Mouse (Mus musculus): ENCODE results near the gene Xylb. TPM values are rescaled to one million over a fixed set of nuclear protein-coding genes. Genes with fewer than 3 reads are reported as not detected.

The Xylb gene
- polyA plus RNA-seq, 1 experiment = 5.5 TPM

DNA sequence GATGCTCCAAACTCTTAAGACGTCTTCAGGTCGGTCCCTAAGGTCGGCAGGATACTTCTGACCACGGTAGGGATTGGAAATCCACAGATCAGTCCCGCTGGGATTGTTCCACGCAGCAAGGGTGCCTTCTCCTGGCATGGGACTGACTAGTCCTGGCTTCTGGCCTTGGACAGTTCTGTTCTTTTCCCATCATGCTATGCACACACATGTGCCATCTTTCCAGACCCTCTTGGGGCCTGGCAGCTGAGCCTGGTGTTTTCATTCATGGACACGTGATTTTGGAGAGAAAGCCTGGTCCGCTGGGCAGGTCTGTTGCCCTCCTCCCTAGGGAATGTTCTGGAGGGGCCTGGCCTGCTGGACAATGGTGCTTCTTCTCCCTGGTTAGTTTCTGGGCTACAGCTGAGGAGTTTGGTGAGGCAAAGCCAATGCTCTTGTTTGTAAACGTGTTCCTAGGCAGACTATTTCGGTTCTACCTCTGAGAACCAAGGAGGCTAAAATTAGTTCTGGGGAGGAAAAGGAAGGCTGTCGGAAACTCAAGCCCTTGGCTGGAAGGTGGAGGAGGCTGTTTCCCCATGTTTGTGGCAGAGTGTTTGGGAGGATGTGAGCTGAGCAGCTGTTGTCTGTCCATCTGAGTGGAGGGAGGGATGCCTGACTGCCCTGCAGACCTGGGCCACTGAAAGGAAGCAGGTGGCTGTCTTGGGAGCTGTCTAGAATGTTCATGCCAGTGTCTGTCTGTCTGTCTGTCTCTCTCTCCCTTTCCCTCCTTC, 51.9 kb downstream of the Xylb start:
- H3K4me3 ChIP-seq (ENCODE audit: insufficient read depth, low read length) = no peak overlapping the region
- TF ChIP-seq POLR2A (IDR thresholded peaks at IDR 0.05; ENCODE audit: borderline replicate concordance, low read depth, low read length) (no peak), CTCF (IDR thresholded peaks at IDR 0.05; ENCODE audit: low read depth, low read length) (no peak)
- H3K27ac ChIP-seq (ENCODE audit: insufficient read depth, low read depth, low read length) = no peak overlapping the region
- peaks cover 2% of the 10 kb centered on the region; the same call in 1 of the 2 replicates for H3K4me1 ChIP-seq (ENCODE audit: control insufficient read depth, insufficient read depth, low read length)

DNA sequence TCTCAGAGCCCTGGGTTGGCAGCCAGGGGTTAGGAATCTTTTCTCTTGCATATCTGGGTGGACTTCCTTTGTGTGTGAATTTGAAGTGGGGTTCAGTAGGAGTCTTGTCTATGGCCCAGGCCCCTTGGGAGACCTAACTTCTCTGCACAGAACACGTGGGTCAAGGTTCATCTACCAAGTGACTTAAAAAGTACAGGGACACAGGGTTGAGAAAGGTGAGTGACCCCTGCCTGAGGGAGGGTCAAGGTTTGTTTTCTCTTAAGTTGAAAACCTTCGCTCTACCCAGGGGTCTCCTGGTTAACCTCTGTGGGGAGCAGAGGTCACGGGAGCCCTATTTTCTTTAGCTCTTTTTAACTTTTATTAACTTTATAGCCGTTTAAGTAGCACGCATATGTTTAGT, 52.7 kb downstream of the Xylb start:
- TF ChIP-seq CTCF (IDR thresholded peaks at IDR 0.05; ENCODE audit: low read depth, low read length) = no peak
- TF ChIP-seq POLR2A (IDR thresholded peaks at IDR 0.05; ENCODE audit: borderline replicate concordance, low read depth, low read length) = no peak
- no peaks in the 10 kb centered on the region for H3K4me1 ChIP-seq (ENCODE audit: control insufficient read depth, insufficient read depth, low read length)
- H3K27ac ChIP-seq (ENCODE audit: insufficient read depth, low read depth, low read length) = no peak overlapping the region
- H3K4me3 ChIP-seq (ENCODE audit: insufficient read depth, low read length) = no peak overlapping the region

DNA sequence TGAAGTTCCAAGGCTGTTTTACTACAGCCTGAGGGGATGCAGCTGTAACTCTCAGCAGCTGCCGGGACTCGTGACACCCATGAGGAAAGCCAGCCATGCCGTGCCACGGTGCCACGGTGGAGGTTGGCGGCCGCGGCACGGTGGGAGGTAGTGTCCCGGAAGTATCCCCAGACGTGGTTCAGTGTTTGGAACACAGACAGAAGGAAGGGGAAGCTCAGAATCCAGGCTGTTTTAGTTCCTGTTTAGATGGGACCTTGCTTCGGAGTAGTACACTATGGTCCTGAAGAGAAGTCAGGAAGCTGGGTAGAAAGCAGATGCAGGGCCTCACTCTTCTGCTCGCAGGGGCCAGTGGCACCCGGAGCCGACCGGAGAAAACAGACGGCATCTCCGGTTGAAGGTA, 60.8 kb downstream of the Xylb start:
- Histone ChIP-seq H3K4me3 (ENCODE audit: insufficient read depth, low read length) (peak overlapping the region; percentile 21), H3K4me1 (ENCODE audit: control insufficient read depth, insufficient read depth, low read length) (peaks cover 20% of the 10 kb centered on the region), H3K27ac (ENCODE audit: insufficient read depth, low read depth, low read length) (peak overlapping the region; percentile 84)
- TF ChIP-seq CTCF (IDR thresholded peaks at IDR 0.05; ENCODE audit: low read depth, low read length) (no peak), POLR2A (IDR thresholded peaks at IDR 0.05; ENCODE audit: borderline replicate concordance, low read depth, low read length) (no peak)

DNA sequence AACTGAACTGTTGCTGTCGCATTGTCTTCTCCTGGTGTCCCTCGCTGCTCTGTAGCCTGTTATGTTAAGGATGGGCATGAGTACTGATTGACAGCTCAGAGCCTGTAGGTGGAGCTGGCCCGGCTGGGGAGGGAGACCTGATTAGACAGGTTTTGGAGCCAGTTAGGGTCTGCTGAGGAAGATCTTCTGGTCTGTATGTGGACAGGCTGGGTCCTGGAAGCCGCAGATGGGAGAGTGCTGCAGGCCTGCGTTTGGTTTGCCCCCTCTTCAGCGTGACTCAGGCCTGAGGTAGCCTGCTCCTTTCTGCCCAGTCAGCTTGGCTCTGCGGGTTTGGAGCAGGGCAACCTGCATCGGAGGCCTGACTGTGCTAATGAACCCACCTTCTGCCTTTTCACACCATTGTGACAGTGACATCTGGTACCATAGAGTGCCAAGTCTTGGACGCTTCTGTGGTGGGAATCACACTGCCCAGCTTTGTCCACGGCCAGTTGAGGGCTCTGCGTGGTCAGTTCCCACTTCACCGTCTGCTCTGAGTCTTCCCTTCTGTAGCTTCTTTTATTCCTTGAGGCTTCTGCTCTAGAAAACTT, 62.8 kb downstream of the Xylb start:
- H3K27ac ChIP-seq (ENCODE audit: insufficient read depth, low read depth, low read length) = no peak overlapping the region
- no peak overlapping the region for H3K4me3 ChIP-seq (ENCODE audit: insufficient read depth, low read length)
- peaks cover 31% of the 10 kb centered on the region for H3K4me1 ChIP-seq (ENCODE audit: control insufficient read depth, insufficient read depth, low read length)
- TF ChIP-seq CTCF (IDR thresholded peaks at IDR 0.05; ENCODE audit: low read depth, low read length) = no peak
- TF ChIP-seq POLR2A (IDR thresholded peaks at IDR 0.05; ENCODE audit: borderline replicate concordance, low read depth, low read length) = no peak

DNA sequence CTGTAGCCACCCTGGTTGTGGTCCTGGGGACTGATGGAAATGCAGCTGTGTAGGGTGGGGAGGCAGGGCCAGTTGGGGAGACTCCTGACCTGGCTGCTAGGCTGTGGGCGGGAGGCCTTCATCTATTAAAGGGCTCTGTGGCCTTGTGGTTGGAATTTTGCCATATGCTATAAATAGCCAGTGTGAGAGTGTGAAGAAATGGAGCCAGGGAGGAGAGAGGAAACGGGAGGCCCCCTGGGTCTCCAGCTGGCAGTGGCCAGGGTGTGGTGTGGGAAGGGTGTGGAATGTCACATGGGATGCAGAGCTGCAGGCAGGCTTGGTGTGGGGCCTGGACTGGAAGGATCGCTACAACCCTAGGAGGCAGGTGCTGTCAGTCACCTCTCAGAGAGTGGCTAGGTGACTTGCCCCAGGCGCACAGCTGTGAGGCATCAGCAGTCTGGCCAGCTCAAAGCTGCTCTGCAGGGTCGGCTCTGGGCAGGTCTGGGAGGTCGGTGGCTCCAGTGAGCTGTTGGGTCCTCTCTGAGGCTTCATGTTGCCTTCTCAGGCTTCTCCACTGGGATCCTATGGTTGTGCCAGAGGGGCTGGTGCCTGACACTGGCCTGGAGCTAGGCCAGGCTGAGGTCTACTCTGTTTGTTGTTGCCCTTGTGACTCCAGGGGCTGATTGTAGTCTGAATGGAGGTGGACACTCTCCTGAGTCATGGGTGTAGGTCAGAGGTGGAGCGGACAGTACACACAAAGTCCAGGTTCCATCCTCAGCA, 68.2 kb downstream of the Xylb start:
- TF ChIP-seq CTCF (IDR thresholded peaks at IDR 0.05; ENCODE audit: low read depth, low read length) (no peak), POLR2A (IDR thresholded peaks at IDR 0.05; ENCODE audit: borderline replicate concordance, low read depth, low read length) (no peak)
- Histone ChIP-seq H3K27ac (ENCODE audit: insufficient read depth, low read depth, low read length) (peak overlapping the region; percentile 21), H3K4me1 (ENCODE audit: control insufficient read depth, insufficient read depth, low read length) (peaks cover 28% of the 10 kb centered on the region), H3K4me3 (ENCODE audit: insufficient read depth, low read length) (no peak overlapping the region)

DNA sequence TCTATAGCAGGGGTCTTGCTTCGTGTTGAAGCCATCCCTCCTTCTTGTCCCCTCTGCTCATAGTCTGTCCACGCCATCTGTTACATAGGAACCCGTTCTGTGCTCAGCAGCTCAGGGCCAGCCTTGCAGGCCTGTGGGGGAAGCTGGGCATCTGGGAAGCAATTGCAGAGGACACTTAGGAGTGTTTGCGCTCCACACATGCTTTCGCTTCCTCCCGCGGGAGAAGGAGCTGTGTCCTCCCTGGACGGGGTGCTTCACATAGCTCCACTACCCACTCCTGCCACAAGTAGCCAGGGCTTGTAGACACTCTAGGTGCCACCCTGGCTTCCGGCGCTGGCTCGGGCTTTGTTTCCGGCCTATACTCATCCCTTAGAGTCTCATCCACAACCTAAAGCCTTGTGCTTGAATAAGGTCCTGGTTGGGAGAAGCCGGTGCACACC, 68.8 kb downstream of the Xylb start:
- Histone ChIP-seq H3K27ac (ENCODE audit: insufficient read depth, low read depth, low read length) (peak overlapping the region; percentile 21), H3K4me1 (ENCODE audit: control insufficient read depth, insufficient read depth, low read length) (peaks cover 28% of the 10 kb centered on the region)
- no peak for TF ChIP-seq CTCF (IDR thresholded peaks at IDR 0.05; ENCODE audit: low read depth, low read length)
- no peak for TF ChIP-seq POLR2A (IDR thresholded peaks at IDR 0.05; ENCODE audit: borderline replicate concordance, low read depth, low read length)

DNA sequence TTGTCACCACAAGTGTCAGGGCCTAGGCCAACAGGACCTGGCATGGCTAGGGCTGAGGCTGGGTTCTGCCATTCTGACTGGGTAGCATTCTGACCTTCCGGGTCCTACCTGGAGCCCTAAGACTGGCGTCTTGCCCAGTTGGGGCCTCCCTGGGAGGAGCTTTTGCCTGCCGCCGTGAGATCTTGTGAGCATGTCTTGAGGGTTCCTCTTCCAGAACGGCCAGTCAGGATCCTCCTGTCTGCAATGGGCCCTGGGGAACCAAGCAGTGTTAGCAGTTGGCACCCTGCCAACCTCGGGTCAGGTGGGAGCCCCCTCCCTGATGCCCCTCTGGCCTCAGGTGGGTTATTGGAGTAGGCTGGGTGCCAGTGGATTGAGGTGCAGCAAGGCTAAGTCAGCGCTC, 69.3 kb downstream of the Xylb start:
- no peak overlapping the region for H3K4me3 ChIP-seq (ENCODE audit: insufficient read depth, low read length)
- H3K4me1 ChIP-seq (ENCODE audit: control insufficient read depth, insufficient read depth, low read length) = peaks cover 28% of the 10 kb centered on the region
- TF ChIP-seq CTCF (IDR thresholded peaks at IDR 0.05; ENCODE audit: low read depth, low read length) = no peak
- TF ChIP-seq POLR2A (IDR thresholded peaks at IDR 0.05; ENCODE audit: borderline replicate concordance, low read depth, low read length) = no peak
- H3K27ac ChIP-seq (ENCODE audit: insufficient read depth, low read depth, low read length) = no peak overlapping the region

More for the DNA sequence above, 68.8 kb downstream of the Xylb start:
- no peak overlapping the region for H3K4me3 ChIP-seq (ENCODE audit: insufficient read depth, low read length)

DNA sequence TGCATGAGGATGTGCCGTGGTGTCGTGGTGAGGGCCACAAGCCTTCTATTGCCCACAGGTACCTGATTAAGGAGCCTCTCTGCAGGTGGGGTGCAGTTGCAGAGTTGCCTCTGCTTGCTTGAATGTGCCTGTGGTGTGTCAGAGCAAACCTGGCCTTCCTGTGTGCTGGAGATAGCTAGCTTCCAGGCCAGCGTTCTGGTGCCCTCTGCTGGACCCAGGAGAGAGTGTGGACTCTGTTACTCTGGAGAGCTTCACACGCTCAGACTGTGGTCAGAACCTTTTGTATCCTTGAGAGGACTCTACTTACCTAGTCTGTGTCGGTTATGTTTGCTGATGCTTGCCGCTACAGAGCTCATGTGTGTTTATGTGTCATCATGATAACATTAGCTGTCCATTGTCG, 73.1 kb downstream of the Xylb start:
- no peak overlapping the region for H3K27ac ChIP-seq (ENCODE audit: insufficient read depth, low read depth, low read length)

DNA sequence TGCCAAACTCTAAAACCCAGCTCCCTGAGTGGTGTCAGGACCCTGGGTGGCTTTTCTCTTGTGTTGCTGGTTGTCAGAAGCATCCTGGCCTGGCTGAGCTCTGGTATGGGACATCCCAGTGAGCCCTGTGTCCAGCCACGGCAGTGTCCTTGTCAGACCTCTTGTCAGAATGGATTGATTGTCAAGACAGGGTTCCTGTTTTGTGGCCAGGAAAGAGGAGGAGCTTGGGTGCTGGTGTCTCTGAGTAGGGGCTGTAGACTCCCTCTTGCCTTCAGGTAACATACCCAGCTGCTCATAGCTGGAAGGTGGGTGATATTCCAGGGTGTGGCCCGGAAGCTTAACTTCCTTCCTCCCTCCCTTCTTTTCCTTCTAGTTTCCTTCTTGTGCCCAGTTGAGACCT, 78.7 kb downstream of the Xylb start:
- peaks cover 22% of the 10 kb centered on the region for H3K4me1 ChIP-seq (ENCODE audit: control insufficient read depth, insufficient read depth, low read length)
- TF ChIP-seq CTCF (IDR thresholded peaks at IDR 0.05; ENCODE audit: low read depth, low read length) = no peak
- no peak for TF ChIP-seq POLR2A (IDR thresholded peaks at IDR 0.05; ENCODE audit: borderline replicate concordance, low read depth, low read length)
- peak overlapping the region; percentile 70 for H3K27ac ChIP-seq (ENCODE audit: insufficient read depth, low read depth, low read length)
- H3K4me3 ChIP-seq (ENCODE audit: insufficient read depth, low read length) = no peak overlapping the region

More for the DNA sequence above, 73.1 kb downstream of the Xylb start:
- peak; percentile 76 for TF ChIP-seq CTCF (IDR thresholded peaks at IDR 0.05; ENCODE audit: low read depth, low read length)
- no peak for TF ChIP-seq POLR2A (IDR thresholded peaks at IDR 0.05; ENCODE audit: borderline replicate concordance, low read depth, low read length)
- Histone ChIP-seq H3K4me3 (ENCODE audit: insufficient read depth, low read length) (no peak overlapping the region), H3K4me1 (ENCODE audit: control insufficient read depth, insufficient read depth, low read length) (peaks cover 19% of the 10 kb centered on the region)

Measured in bone marrow macrophage, adult 2 months (primary cell).